Mouse (Mus musculus): Measurements from ENCODE around the gene Ttc17.

Ttc17 gene

DNA sequence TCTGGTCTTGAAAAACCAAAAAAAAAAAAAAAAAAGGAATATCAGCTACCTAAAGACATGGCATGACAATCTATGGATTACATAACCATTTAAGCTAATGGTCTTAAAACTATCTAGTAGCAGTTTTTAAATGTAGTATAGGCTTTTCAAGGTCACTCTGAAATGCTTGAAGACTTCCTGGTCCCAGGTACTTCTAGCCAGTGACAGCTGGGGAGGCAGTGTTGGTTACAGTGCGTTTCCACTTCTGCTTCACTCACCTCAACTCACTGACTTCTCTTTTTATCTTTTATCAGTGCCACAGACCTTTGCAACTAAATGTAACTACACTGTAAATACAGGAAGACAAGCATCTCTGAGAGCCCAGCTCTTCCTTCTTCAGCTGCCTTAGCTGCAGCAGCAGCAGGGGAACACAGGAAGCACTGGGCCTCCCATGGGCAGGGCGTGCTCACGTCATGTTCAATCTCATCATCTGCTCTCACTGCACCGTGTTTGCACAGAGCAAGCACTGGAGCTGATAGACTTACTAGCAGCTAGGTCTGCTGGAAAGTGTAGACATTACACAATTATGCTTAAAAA, 46.0 kb downstream of the Ttc17 start:
- TF ChIP-seq NANOG (IDR thresholded peaks at IDR 0.05; ENCODE audit: borderline replicate concordance, low read length) (no peak), POU5F1 (IDR thresholded peaks at IDR 0.05; ENCODE audit: borderline replicate concordance, low read length) (no peak), CTCF (conservative IDR thresholded peaks at IDR 0.05; ENCODE audit: low read length) (no peak)
- no peaks in the 10 kb centered on the region for H3K27me3 ChIP-seq (ENCODE audit: insufficient read depth, low read length)
- no peaks in the 10 kb centered on the region for H3K9me3 ChIP-seq (ENCODE audit: low read length)
- no peak overlapping the region for H3K4me3 ChIP-seq (replicated peaks; ENCODE audit: low read length)
- no peaks in the 10 kb centered on the region for H3K4me1 ChIP-seq (replicated peaks; ENCODE audit: low read depth, low read length)
- peaks cover 63% of the 10 kb centered on the region for H3K36me3 ChIP-seq (ENCODE audit: insufficient read depth, low read length)

DNA sequence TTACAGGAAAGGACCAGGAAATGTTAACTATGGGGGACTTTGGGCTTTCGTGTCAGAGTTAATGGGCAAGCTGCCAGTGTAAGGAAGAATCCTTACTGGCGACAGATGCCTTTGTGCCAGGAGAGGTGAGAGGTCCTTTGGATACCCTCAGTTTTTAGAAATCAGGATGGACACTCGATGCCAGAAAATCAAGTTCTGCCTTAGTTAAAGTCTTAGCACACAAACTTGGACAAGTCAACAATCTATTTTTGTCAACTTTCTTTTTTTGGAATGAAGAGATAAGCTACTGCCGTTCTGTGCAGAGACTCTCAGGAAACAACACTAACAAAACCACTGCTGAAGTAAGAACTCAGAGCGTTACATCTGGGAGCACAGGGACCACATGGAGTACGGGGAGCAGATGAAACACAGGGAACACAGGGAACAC, 58.3 kb downstream of the Ttc17 start:
- H3K36me3 ChIP-seq (ENCODE audit: insufficient read depth, low read length): peaks cover 9% of the 10 kb centered on the region
- no peaks in the 10 kb centered on the region for H3K9me3 ChIP-seq (ENCODE audit: low read length)
- no peak for TF ChIP-seq POU5F1 (IDR thresholded peaks at IDR 0.05; ENCODE audit: borderline replicate concordance, low read length)
- no peak for TF ChIP-seq CTCF (conservative IDR thresholded peaks at IDR 0.05; ENCODE audit: low read length)
- no peak for TF ChIP-seq NANOG (IDR thresholded peaks at IDR 0.05; ENCODE audit: borderline replicate concordance, low read length)
- no peak overlapping the region for H3K4me3 ChIP-seq (replicated peaks; ENCODE audit: low read length)
- H3K4me1 ChIP-seq (replicated peaks; ENCODE audit: low read depth, low read length): 0 out of 2 replicates have a peak, but pooled peaks cover 3% of the 10 kb centered on the region
- H3K27me3 ChIP-seq (ENCODE audit: insufficient read depth, low read length): no peaks in the 10 kb centered on the region

DNA sequence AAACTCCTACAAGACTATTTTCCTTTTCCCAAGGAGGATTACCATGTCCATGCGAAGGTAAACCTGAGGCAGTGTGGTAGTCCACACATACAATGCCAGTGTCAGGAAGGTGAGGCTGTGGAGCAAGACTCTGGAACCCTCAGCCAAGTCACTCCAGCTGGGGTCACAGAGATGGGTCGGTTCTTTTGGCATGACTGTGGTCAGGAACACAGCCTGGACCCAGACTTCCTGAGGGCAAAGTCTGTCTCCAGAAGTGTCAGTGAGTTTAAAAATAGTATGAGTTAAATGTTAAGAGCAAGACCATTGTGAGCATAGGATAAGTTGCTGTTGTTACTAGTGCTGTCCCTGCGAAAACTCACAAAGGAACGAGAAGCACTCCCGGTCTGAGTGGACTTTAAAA, 59.7 kb downstream of the Ttc17 start:
- Histone ChIP-seq H3K36me3 (ENCODE audit: insufficient read depth, low read length) (peaks cover 19% of the 10 kb centered on the region), H3K27me3 (ENCODE audit: insufficient read depth, low read length) (no peaks in the 10 kb centered on the region), H3K4me1 (replicated peaks; ENCODE audit: low read depth, low read length) (0 out of 2 replicates have a peak, but pooled peaks cover 3% of the 10 kb centered on the region), H3K4me3 (replicated peaks; ENCODE audit: low read length) (no peak overlapping the region), H3K9me3 (ENCODE audit: low read length) (no peaks in the 10 kb centered on the region)
- no peak for TF ChIP-seq CTCF (conservative IDR thresholded peaks at IDR 0.05; ENCODE audit: low read length)
- no peak for TF ChIP-seq NANOG (IDR thresholded peaks at IDR 0.05; ENCODE audit: borderline replicate concordance, low read length)
- TF ChIP-seq POU5F1 (IDR thresholded peaks at IDR 0.05; ENCODE audit: borderline replicate concordance, low read length): no peak

DNA sequence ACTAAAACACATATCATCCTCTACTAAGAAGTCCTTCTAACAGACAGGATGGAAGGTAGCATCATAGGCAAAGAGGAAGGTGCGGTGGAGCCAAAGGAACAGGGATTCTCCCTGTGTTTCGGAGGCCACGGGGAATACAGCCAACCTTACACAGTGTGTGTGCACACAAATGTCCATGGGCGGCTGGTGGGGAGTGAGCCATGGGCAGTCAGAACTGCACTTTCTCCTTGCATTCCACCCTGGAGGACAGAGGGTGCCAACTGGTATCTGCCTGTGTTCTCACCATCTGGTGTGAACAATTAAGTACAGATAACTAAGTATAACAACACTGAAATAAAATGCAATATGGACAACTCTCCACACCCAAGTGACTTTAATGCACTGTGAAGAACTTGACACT, 61.9 kb downstream of the Ttc17 start:
- Histone ChIP-seq H3K27me3 (ENCODE audit: insufficient read depth, low read length) (no peaks in the 10 kb centered on the region), H3K36me3 (ENCODE audit: insufficient read depth, low read length) (peaks cover 26% of the 10 kb centered on the region), H3K9me3 (ENCODE audit: low read length) (no peaks in the 10 kb centered on the region), H3K4me3 (replicated peaks; ENCODE audit: low read length) (no peak overlapping the region), H3K4me1 (replicated peaks; ENCODE audit: low read depth, low read length) (0 out of 2 replicates have a peak, but pooled peaks cover 3% of the 10 kb centered on the region)
- no peak for TF ChIP-seq CTCF (conservative IDR thresholded peaks at IDR 0.05; ENCODE audit: low read length)
- TF ChIP-seq NANOG (IDR thresholded peaks at IDR 0.05; ENCODE audit: borderline replicate concordance, low read length): no peak
- no peak for TF ChIP-seq POU5F1 (IDR thresholded peaks at IDR 0.05; ENCODE audit: borderline replicate concordance, low read length)

DNA sequence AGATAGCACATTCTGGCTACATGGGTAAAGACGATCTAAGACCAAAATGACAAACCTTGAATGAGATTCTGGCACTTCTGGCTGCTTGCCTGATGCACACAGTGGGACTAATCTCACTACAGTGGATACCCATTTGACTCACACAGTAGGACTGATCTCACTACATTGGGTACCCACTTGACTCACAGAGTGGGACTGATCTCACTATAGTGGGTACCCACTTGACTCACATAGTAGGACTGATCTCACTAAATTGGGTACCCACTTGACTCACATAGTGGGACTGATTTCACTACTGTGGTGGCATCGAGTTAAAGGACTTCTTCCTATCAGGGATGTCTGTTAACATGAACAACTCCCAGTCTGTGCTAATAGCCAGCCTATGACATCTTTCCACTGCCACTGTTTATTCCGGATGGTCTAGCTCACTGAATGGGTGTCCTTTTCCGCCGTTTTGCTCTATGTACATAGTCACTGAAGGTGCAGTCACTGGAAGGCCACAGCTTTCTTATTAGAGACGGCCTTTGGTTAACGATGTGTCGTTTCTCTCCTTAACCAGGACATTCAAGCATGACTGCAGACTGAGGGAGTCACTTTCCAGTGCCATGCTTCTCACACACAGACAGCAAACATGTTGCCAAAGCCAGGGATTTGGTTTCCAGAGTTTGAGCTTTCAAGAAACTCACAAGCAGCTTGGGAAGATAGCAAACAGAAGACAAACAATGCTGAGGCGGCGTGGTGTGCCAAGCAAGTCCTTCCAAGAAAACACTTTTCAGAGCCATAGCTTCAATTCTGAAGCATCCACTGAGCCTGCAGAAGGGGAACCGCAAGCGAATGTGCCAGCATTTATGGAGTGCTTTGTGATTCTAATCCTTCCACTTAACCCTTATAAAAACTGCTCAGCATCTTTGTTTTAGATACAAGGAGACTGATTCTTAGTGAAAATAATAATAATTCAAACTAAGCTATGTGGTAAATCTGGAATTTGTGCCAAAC, 62.9 kb downstream of the Ttc17 start:
- no peaks in the 10 kb centered on the region for H3K27me3 ChIP-seq (ENCODE audit: insufficient read depth, low read length)
- TF ChIP-seq CTCF (conservative IDR thresholded peaks at IDR 0.05; ENCODE audit: low read length) (no peak), NANOG (IDR thresholded peaks at IDR 0.05; ENCODE audit: borderline replicate concordance, low read length) (no peak), POU5F1 (IDR thresholded peaks at IDR 0.05; ENCODE audit: borderline replicate concordance, low read length) (no peak)

DNA sequence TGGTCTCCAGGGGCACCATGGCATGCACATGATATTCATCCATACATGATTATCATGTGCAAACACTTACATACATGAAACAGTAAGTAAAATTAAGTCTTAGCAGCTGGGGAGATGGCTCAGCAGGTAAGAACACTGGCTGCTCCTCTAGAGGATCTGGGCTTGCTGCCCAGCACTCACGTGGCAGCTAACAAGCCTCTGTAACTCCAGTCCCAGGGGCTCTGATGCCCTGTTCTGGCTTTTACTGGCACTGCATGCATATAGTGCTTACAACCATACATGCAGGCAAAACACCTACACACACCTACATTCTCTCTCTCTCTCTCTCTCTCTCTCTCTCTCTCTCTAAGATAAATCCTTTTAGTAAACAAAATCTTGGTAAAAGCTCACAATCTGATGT, 65.7 kb downstream of the Ttc17 start:
- Histone ChIP-seq H3K27me3 (ENCODE audit: insufficient read depth, low read length) (no peaks in the 10 kb centered on the region), H3K4me3 (replicated peaks; ENCODE audit: low read length) (no peak overlapping the region), H3K4me1 (replicated peaks; ENCODE audit: low read depth, low read length) (peaks cover 3% of the 10 kb centered on the region; the same call in 1 of the 2 replicates), H3K9me3 (ENCODE audit: low read length) (no peaks in the 10 kb centered on the region), H3K36me3 (ENCODE audit: insufficient read depth, low read length) (peaks cover 43% of the 10 kb centered on the region)
- TF ChIP-seq CTCF (conservative IDR thresholded peaks at IDR 0.05; ENCODE audit: low read length) (no peak), NANOG (IDR thresholded peaks at IDR 0.05; ENCODE audit: borderline replicate concordance, low read length) (no peak), POU5F1 (IDR thresholded peaks at IDR 0.05; ENCODE audit: borderline replicate concordance, low read length) (no peak)

More for the DNA sequence above, 62.9 kb downstream of the Ttc17 start:
- peaks cover 30% of the 10 kb centered on the region for H3K36me3 ChIP-seq (ENCODE audit: insufficient read depth, low read length)
- H3K4me1 ChIP-seq (replicated peaks; ENCODE audit: low read depth, low read length): 0 out of 2 replicates have a peak, but pooled peaks cover 3% of the 10 kb centered on the region
- no peak overlapping the region for H3K4me3 ChIP-seq (replicated peaks; ENCODE audit: low read length)
- H3K9me3 ChIP-seq (ENCODE audit: low read length): no peaks in the 10 kb centered on the region

DNA sequence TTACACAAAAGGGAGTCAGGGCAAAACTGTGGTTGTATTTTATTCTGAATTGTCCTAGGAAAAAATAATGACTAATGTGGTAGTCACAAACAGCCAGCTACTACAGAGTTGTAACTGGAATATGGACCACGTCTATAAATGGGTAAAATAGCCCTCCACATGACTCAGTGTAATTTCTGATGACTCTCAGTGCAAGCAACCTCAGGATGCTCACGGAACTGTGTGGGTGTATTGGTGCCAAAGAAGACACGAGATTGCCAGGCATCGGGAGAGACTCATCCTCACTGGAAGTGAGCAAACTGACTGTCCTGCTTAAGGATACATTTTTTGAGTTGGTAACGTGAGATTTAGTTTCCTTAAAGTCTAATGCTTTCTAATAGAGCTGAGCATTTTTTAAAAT, 67.0 kb downstream of the Ttc17 start:
- peaks cover under 1% of the 10 kb centered on the region; the same call in 1 of the 2 replicates for H3K4me1 ChIP-seq (replicated peaks; ENCODE audit: low read depth, low read length)
- H3K9me3 ChIP-seq (ENCODE audit: low read length): no peaks in the 10 kb centered on the region
- H3K36me3 ChIP-seq (ENCODE audit: insufficient read depth, low read length): peaks cover 48% of the 10 kb centered on the region
- H3K27me3 ChIP-seq (ENCODE audit: insufficient read depth, low read length): no peaks in the 10 kb centered on the region
- H3K4me3 ChIP-seq (replicated peaks; ENCODE audit: low read length): no peak overlapping the region
- TF ChIP-seq CTCF (conservative IDR thresholded peaks at IDR 0.05; ENCODE audit: low read length) (no peak), POU5F1 (IDR thresholded peaks at IDR 0.05; ENCODE audit: borderline replicate concordance, low read length) (no peak), NANOG (IDR thresholded peaks at IDR 0.05; ENCODE audit: borderline replicate concordance, low read length) (no peak)

DNA sequence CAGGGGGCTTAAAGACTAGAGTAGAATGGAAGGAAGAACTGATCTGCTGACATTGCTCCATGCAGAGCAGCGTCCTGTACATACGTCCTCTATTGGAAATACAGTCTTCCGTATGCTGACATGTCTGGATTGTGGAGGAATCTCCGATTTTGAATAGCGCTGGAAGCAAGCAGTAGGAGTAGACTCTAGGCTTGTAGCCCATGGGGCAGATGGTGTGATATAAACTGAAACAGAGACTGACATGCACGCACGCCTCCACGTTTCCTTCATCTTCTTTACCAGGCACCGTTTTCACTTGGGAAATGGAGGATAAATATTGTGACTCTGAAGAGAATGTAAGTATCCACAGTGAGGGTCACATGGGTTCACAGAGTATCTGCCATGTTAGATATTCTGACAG, 70.2 kb downstream of the Ttc17 start:
- no peaks in the 10 kb centered on the region for H3K27me3 ChIP-seq (ENCODE audit: insufficient read depth, low read length)
- H3K4me3 ChIP-seq (replicated peaks; ENCODE audit: low read length): no peak overlapping the region
- H3K36me3 ChIP-seq (ENCODE audit: insufficient read depth, low read length): peaks cover 49% of the 10 kb centered on the region
- H3K9me3 ChIP-seq (ENCODE audit: low read length): no peaks in the 10 kb centered on the region
- no peaks in the 10 kb centered on the region; the same call in 1 of the 2 replicates for H3K4me1 ChIP-seq (replicated peaks; ENCODE audit: low read depth, low read length)
- no peak for TF ChIP-seq CTCF (conservative IDR thresholded peaks at IDR 0.05; ENCODE audit: low read length)
- TF ChIP-seq POU5F1 (IDR thresholded peaks at IDR 0.05; ENCODE audit: borderline replicate concordance, low read length): no peak
- no peak for TF ChIP-seq NANOG (IDR thresholded peaks at IDR 0.05; ENCODE audit: borderline replicate concordance, low read length)
